Mouse (Mus musculus) megakaryocyte, embryonic 14.5 days (primary cell): ENCODE data around the gene Apoa2.

Experiments used
- FLI1 ChIP-seq: IDR thresholded peaks from 2 replicates; pipeline ENCODE4 v1.6.1; 2012; ENCODE audit warnings: low read length, inconsistent platforms, mixed read lengths
- GATA1 ChIP-seq: IDR thresholded peaks from 3 replicates; pipeline ENCODE4 v1.6.1; 2012; ENCODE audit warnings: mixed read lengths, low read length, inconsistent platforms, borderline replicate concordance

DNA sequence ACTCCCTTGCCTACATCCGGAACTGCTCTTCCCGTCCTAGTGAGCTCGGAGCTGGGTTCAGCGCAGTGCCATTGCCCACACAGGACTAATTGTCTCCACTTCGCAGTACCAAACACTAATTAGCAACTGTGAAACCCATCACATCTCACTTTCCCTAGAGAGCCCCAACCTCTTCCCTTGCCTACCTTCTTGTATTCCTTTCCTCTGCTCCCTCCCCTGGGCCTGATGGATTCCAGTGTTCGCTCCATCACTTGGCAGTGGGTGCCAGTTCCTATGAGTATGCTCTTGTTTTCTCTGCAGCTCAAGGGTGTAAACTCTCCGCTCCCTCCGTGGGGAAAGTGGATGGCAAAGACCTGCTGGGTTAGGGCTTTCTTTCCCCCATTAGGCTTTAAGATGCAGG, 39.2 kb upstream of the Apoa2 start:
- TF ChIP-seq GATA1: no peak
- TF ChIP-seq FLI1: no peak
